Mouse (Mus musculus): ENCODE data around the gene Elovl6.

Gene Elovl6

DNA sequence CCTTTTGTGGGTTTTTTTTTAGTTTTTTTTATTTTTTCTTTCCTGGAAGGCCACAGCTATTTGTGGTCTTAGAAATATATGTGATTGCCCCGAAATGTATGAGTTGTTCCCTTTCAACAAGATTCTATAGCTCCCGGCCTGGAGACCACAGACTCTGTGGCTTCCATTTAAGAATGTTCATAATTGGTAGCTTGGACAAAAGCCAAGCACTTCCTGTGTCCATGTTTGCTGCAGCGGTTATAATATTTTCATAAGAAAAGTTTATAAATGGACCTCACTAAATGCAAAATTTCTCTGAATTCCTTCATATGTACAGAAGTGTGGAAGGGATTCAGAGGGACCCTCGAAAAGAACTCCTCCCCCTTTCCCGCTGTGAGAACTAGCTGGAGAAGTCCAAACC lies 114.6 kb downstream of the Elovl6 start:
- 79% methylated on average over 5 of the region's 5 CpGs for WGBS

DNA sequence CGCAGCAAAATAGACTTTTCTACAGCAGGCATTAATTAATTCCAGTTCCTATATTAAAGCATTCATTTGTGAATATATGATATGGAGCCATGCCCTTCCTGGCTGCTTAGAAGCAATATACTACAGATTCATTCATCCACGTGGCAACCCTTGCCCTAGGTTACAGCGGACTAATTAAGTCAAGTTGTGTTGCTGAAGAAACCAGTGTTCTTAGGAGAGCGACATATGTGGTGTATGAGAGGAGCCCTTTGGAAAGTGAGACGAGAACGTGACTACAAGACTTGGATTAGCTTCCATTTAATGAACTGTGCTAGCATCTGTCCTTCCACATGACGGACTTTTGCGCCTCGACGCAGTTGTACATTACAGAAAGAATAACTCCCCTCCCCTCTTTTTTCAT lies 115.2 kb downstream of the Elovl6 start:
- 83% methylated on average over 10 of the region's 10 CpGs for WGBS

DNA sequence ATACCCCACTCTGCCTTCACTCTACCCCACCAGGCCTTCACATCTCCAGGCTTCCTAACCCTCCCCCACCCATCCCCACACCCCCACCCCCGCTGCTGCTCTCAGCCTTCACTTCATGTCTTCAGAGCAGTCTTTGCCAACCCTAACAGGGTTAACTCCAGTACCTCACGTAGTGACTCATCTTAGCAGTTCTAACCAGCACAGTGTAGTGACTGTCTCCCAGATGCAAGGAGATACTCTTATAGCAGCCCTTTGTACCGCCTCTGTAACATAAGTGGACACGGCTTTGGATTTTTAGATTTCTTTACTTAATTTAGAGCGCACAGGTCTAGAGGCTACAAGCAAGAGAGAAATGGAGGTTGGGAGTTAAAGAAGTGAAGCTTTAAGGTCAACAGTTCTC lies 116.4 kb downstream of the Elovl6 start:
- 75% methylated on average over 5 of the region's 5 CpGs for WGBS

- 75% methylated on average over 8 of the region's 8 CpGs for WGBS
Measured at GRCm38 (mm10) chr3:129649586-129650292, 117.6 kb downstream of the Elovl6 start.

DNA sequence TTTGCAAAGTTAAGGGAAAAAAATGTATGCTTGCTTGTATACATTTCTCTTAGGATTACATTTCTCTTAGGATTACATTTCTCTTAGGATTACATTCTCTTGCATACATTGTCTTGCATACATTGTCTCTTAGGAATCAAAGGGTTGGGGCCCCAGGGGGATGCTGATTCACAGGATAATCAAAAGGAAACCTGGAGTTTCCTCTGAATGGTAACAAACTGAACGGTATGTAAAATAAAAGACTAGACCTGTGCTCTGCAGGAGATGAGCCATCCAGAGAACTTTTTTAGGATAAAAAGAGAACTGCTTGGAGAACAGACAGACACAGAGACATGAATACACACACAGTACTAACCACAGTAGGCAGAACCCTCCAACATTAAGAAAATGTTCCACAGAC lies 118.8 kb downstream of the Elovl6 start:
- WGBS: 80% methylated on average over 1 of the region's 1 CpGs

DNA sequence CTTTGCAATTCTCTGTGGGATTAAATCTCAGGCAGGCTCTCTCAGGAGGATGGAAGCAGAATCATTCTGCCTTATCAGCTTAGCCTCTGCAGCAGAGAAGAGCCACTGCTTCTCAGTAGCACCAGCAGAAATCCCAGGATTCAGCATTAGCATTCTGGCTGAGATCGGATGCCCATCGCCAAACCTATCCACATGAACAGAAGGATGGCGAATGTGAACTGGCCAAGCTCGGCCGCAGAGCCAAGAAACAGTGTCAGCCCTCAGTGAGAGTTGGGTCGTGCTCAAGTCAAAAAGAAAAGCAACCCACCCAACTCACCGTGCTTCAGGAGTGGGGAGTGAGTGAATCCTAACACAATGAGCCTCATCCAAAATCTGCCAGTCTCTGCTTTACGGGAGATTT lies 119.6 kb downstream of the Elovl6 start:
- 79% methylated on average over 8 of the region's 8 CpGs for WGBS

- 90% methylated on average over 4 of the region's 4 CpGs for WGBS
Measured at GRCm38 (mm10) chr3:129652476-129652875, 120.3 kb downstream of the Elovl6 start.

- 83% methylated on average over 4 of the region's 4 CpGs for WGBS
Measured at GRCm38 (mm10) chr3:129656540-129656939, 124.4 kb downstream of the Elovl6 start.

DNA sequence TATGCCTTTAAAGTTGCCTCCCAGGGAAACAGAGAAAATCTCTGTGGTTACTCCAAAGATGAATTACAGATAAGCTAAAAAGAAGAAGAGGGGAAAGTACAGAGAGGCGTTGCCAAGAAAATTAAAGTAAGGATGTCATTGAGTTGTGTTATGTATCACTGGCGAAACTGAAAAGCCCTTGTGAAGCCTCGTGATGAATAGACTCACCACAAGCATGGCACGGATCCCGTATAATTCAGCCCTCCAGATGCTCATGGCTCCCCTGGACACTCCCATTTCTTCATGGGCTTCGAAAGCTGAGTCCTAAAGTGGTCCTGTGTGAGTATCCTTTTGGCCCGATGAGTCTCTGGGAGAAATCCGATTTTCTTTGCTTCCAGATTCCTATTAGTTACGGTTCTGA lies 125.1 kb downstream of the Elovl6 start:
- WGBS: 88% methylated on average over 9 of the region's 9 CpGs

GRCm38 (mm10) chr3:129657775-129658174 lies 125.6 kb downstream of the Elovl6 start:
- 93% methylated on average over 11 of the region's 11 CpGs for WGBS

- WGBS: 79% methylated on average over 7 of the region's 7 CpGs
Measured at GRCm38 (mm10) chr3:129658776-129659175, 126.6 kb downstream of the Elovl6 start.

- WGBS: 79% methylated on average over 2 of the region's 2 CpGs
Measured at GRCm38 (mm10) chr3:129663906-129664305, 131.8 kb downstream of the Elovl6 start.

DNA sequence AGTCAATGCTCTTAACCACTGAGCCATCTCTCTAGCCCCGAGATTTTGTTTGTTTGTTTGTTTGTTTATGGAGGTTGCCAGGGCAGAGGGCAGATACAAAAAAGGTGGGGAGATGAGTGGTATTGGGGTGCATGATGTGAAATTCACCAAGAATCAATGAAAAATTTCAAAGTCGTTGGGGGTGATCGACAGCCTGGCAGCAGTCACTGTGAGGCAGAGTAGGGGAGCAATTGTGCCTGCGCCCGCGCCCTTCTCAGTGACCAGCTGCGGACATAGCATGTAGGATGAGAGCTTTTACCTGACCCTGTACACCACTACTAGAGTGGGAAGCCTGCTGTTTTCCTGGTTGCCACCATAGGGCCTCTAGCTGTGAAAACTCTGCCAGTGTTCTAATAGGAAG lies 143.8 kb downstream of the Elovl6 start:
- 94% methylated on average over 7 of the region's 7 CpGs for WGBS

DNA sequence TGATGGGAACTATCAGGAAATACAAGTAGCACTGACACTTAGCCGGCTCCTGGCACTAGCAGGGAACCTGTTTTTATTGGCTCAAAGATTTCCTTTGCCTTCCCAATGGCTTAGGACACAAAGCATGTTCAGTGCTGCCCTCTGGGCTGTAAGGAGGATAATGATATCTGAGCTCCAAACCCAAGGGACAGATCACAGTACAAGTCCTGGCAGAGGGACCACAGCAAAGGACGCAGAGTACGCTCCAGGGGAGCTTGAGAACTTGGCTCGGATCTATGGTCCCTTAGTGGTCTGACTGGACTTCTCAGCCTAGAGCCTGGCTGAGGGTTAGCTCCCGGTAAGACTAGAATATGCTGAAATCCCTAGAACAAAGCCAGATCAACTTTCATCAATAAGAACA lies 148.1 kb downstream of the Elovl6 start:
- 69% methylated on average over 5 of the region's 5 CpGs for WGBS

DNA sequence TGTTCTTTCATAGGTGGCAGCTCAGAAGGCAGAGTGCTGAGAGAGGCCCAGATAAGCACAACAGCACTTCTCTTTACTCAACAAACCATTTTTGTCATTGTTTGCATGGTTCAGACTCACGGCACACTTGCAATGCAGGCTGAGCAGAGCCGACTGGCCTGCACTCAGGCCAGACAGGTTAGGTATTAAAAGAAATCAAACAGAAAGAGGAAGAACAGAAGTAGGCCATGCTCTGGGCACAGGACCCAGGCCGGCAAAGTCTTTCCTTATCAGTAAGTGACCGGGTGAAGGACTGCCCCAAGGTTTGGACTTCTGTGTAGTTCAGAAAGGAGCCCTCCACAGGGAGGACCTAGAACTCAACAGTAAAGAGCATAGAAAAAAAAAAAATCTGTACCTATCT lies 149.7 kb downstream of the Elovl6 start:
- WGBS: over 99% methylated on average over 4 of the region's 4 CpGs

GRCm38 (mm10) chr3:129682389-129682788 lies 150.2 kb downstream of the Elovl6 start:
- 59% methylated on average over 10 of the region's 10 CpGs for WGBS

- whole genome bisulfite sequencing: 89% methylated on average over 10 of the region's 10 CpGs
Measured at GRCm38 (mm10) chr3:129683060-129683679, 151.0 kb downstream of the Elovl6 start.

DNA sequence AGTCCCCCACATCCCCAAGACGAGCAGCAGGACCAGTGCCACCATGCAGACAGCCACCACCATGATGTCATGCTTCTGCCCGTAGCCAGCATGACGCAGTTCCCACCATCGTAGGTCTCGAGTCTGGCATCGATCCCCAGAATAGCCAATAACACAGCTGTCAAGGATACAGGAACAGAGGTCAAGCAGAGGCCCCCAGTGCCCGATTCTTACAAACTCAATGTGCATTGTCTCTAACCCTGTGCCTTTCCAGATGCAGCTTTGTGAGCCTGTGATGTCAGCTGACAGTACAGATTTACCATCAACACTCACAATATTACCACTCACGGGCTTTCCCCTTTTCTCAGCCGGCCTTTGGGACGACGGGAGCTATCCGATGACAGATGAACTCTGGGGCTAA lies 154.0 kb downstream of the Elovl6 start:
- 84% methylated on average over 12 of the region's 12 CpGs for WGBS

- 60% methylated on average over 8 of the region's 8 CpGs for WGBS
Measured at GRCm38 (mm10) chr3:129686698-129687333, 154.7 kb downstream of the Elovl6 start.

DNA sequence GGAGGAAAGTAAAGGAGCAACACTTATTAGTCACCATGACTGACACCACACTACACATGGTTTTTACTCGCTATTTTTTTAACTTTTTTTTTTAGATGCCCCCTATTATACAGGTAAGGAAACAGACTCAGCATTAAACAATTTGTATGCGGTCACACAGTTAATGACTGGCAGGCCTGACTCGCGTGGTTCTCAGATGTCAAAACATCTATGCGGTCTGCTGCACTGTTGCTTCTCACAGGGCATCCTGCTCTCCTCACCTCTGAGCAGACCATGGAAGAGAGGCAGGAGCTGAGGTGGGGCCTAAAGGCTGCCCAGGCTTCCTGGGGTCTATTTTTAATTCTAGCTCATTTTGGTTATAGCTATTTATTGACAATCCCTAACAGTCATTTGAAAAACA lies 155.3 kb downstream of the Elovl6 start:
- 75% methylated on average over 5 of the region's 5 CpGs for WGBS

All from cerebral cortex, adult 2 months (tissue).